ENCODE assay signal across 10 mouse cellular contexts in genomic region chr15:91165021-91165420, GRCm38 (mm10). TPM values are rescaled to one million over a fixed set of nuclear protein-coding genes. Genes with fewer than 3 reads are reported as not detected.
A peak's percentile ranks its signal among the peaks of the same experiment; 100 is the strongest.
DNase-seq lines count a peak whose midpoint lies in the region; ATAC-seq and TF ChIP-seq lines count a peak whose summit lies in the region.
"Had no signal": no experiment of that assay in that cellular context is flagged by ENCODE, and none has a peak within 500 bp of the region (broad histone marks: within the 10 kb centered on the region; RNA-seq: fewer than 3 reads in every experiment).

No protein-coding gene starts in this region.

- H3K4me1 ChIP-seq in neural tube, embryonic 15.5 days: no peaks in the 10 kb centered on the region
- H3K4me1 ChIP-seq in cortical plate, adult 2 months (ENCODE audit: control insufficient read depth, insufficient read depth, low read length): peaks cover 2% of the 10 kb centered on the region; the same call in 1 of the 2 replicates
- no peaks in the 10 kb centered on the region for H3K4me1 ChIP-seq in neural tube, embryonic 11.5 days (ENCODE audit: control insufficient read depth, insufficient read depth, low read length)
- H3K4me1 ChIP-seq: neural tube, embryonic 12.5 days had no signal

- no peaks in the 10 kb centered on the region for H3K9me3 ChIP-seq in neural tube, embryonic 15.5 days (replicated peaks)
- no peaks in the 10 kb centered on the region for H3K9me3 ChIP-seq in neural tube, embryonic 11.5 days (ENCODE audit: control insufficient read depth, low read length)
- H3K9me3 ChIP-seq: neural tube, embryonic 12.5 days had no signal

- no peak overlapping the region for H3K4me2 ChIP-seq in neural tube, embryonic 15.5 days
- H3K4me2 ChIP-seq in neural tube, embryonic 11.5 days (ENCODE audit: low read depth): no peak overlapping the region
- H3K4me2 ChIP-seq: neural tube, embryonic 12.5 days had no signal

- no peak for TF ChIP-seq POLR2A in cortical plate, adult 2 months (IDR thresholded peaks at IDR 0.05; ENCODE audit: extremely low read depth, insufficient read depth, low read length)

- no peak overlapping the region for H3K4me3 ChIP-seq in neural tube, embryonic 15.5 days (replicated peaks)
- H3K4me3 ChIP-seq in cortical plate, adult 2 months (ENCODE audit: insufficient read depth, low read length): no peak overlapping the region
- no peak overlapping the region for H3K4me3 ChIP-seq in neural tube, embryonic 11.5 days (ENCODE audit: low read depth, low read length)
- H3K4me3 ChIP-seq: neural tube, embryonic 12.5 days had no signal

- ATAC-seq in neural tube, embryonic 15.5 days (ENCODE audit: low FRiP score): no peak
- ATAC-seq in neural tube, embryonic 11.5 days (ENCODE audit: insufficient read depth, low FRiP score, low TSS enrichment): peak; percentile 38; the same call in 1 of the 2 replicates

- no peaks in the 10 kb centered on the region for H3K27me3 ChIP-seq in neural tube, embryonic 15.5 days (replicated peaks)
- H3K27me3 ChIP-seq in neural tube, embryonic 11.5 days (ENCODE audit: control insufficient read depth, insufficient read depth, low read length): no peaks in the 10 kb centered on the region
- H3K27me3 ChIP-seq: neural tube, embryonic 12.5 days had no signal

- under 1% methylated on average over 5 of the region's 5 CpGs for WGBS in neural tube, embryonic 15.5 days
- WGBS in neural tube, embryonic 11.5 days: 15% methylated on average over 5 of the region's 5 CpGs

- TF ChIP-seq CTCF in cortical plate, adult 2 months (IDR thresholded peaks at IDR 0.05; ENCODE audit: extremely low read depth, insufficient read depth, low read length): peak; percentile 51; the same call in 1 of the 2 replicates

- H3K27ac ChIP-seq in neural tube, embryonic 15.5 days (replicated peaks): no peak overlapping the region
- no peak overlapping the region for H3K27ac ChIP-seq in cortical plate, adult 2 months (ENCODE audit: insufficient read depth, low read length)
- H3K27ac ChIP-seq in neural tube, embryonic 11.5 days (ENCODE audit: low read depth, low read length): no peak overlapping the region
- H3K27ac ChIP-seq: neural tube, embryonic 12.5 days had no signal

- no peak overlapping the region for H3K9ac ChIP-seq in neural tube, embryonic 15.5 days (replicated peaks)
- no peak overlapping the region for H3K9ac ChIP-seq in neural tube, embryonic 11.5 days (ENCODE audit: low read length)
- H3K9ac ChIP-seq: neural tube, embryonic 12.5 days had no signal

- DNase-seq in neural tube, embryonic 10.5 days (ENCODE audit: extremely low spot score, low spot score): peak; percentile 20
- peak; percentile 5 for DNase-seq in kidney, adult 18-20 months
- peak; percentile 14 for DNase-seq in liver
- DNase-seq in neural tube, embryonic 11.5 days (ENCODE audit: low spot score): peak; percentile 41
- no peak for DNase-seq in urinary bladder, postnatal 36 days (ENCODE audit: low spot score in 2 of 2)
- no peak for DNase-seq in MN1 (ENCODE audit: low spot score)

- H3K36me3 ChIP-seq in neural tube, embryonic 15.5 days: no peaks in the 10 kb centered on the region
- H3K36me3 ChIP-seq in neural tube, embryonic 11.5 days (ENCODE audit: control insufficient read depth, insufficient read depth, low read length): no peaks in the 10 kb centered on the region

RNA-seq across cellular contexts. Expression of gene Abcd2, which starts 26.6 kb away (rescaled TPM):
- 4.7 and 5.2 TPM in 2 replicates for polyA plus RNA-seq in neural tube, embryonic 15.5 days (2015; fragmentation: Nextera tagmentation; extraction: Ambion mirVana)
- 20.1 and 21.7 TPM in 2 replicates for polyA plus RNA-seq in cortical plate, adult 2 months (2012; rRNA removed)
- 13.6 and 15.5 TPM in 2 replicates for polyA plus RNA-seq in neural tube, embryonic 11.5 days (2014; fragmentation: Nextera tagmentation; extraction: Ambion mirVana)

RNA-seq across cellular contexts. Expression of gene CN725425, which starts 34.3 kb away (rescaled TPM):
- polyA plus RNA-seq in neural tube, embryonic 15.5 days (2015; fragmentation: Nextera tagmentation; extraction: Ambion mirVana): not detected in 2 replicates
- polyA plus RNA-seq in cortical plate, adult 2 months (2012; rRNA removed): 0.10 and 0.17 TPM in 2 replicates
- not detected in 2 replicates for polyA plus RNA-seq in neural tube, embryonic 11.5 days (2014; fragmentation: Nextera tagmentation; extraction: Ambion mirVana)
- polyA plus RNA-seq: heart, embryonic 14.5 days; neural tube, embryonic 12.5 days had no signal

Comparison
In these comparisons a context has a peak if more than half of its experiments do, and no peak if none do; other contexts are left out.
1. DNase-seq: peak in neural tube, embryonic 10.5 days (single experiment), kidney, adult 18-20 months (single experiment), liver (single experiment) and neural tube, embryonic 11.5 days (single experiment); none in urinary bladder, postnatal 36 days (0 of 2) and MN1 (single experiment).